ENCODE assay signal across 19 mouse cellular contexts in the genomic region with DNA sequence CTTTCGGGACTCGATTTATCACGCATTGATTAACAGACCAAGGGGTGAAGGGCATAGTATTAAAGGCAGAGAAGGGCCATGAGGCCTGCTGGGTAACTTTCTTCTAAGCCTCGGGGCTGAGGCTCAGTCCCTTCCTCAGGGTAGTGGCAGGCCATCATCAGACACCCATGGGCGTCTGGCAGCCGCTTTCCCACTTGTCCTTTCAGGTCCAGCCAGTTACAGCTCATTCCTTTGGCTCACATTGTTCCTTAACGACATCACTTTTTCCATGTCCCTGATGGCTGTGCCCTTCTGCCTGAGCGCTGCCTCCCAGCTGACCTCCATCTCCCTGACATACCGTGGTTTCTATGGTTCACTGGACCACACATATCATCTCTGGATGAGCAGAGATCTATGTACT. TPM values are rescaled to one million over a fixed set of nuclear protein-coding genes. Genes with fewer than 3 reads are reported as not detected.
DNase-seq lines count a peak whose midpoint lies in the region; ATAC-seq lines count a peak whose summit lies in the region.
"Had no signal": no experiment of that assay in that cellular context is flagged by ENCODE, and none has a peak within 500 bp of the region (broad histone marks: within the 10 kb centered on the region; RNA-seq: fewer than 3 reads in every experiment).

No protein-coding gene starts in this region.

- H3K36me3 ChIP-seq in hindbrain, embryonic 16.5 days (ENCODE audit: control insufficient read depth, insufficient read depth, low read length) = no peaks in the 10 kb centered on the region
- H3K36me3 ChIP-seq in hindbrain, embryonic 13.5 days = no peaks in the 10 kb centered on the region
- H3K36me3 ChIP-seq in heart, embryonic 14.5 days (ENCODE audit: control insufficient read depth, insufficient read depth, low read length) = no peaks in the 10 kb centered on the region
- no peaks in the 10 kb centered on the region for H3K36me3 ChIP-seq in neural tube, embryonic 15.5 days
- no peaks in the 10 kb centered on the region for H3K36me3 ChIP-seq in forebrain, embryonic 11.5 days (ENCODE audit: control insufficient read depth, insufficient read depth, low read length)
- H3K36me3 ChIP-seq: embryonic facial prominence, embryonic 15.5 days; intestine, embryonic 15.5 days; lung, embryonic 15.5 days; neural tube, embryonic 12.5 days had no signal

- 0 out of 2 replicates have a peak, but pooled peaks have one; percentile 13 for ATAC-seq in hindbrain, embryonic 16.5 days
- no peak for ATAC-seq in hindbrain, embryonic 13.5 days (ENCODE audit: low FRiP score)
- ATAC-seq in heart, embryonic 14.5 days (ENCODE audit: insufficient number of reproducible peaks, insufficient read depth, low FRiP score, low read depth) = peak; percentile 57
- no peak for ATAC-seq in neural tube, embryonic 15.5 days (ENCODE audit: low FRiP score)
- no peak for ATAC-seq in forebrain, embryonic 11.5 days (replicated peaks; ENCODE audit: low FRiP score)
- no peak for ATAC-seq in monocyte, adult 5-6 weeks (replicated peaks; ENCODE audit: insufficient number of reproducible peaks, low FRiP score, low TSS enrichment, poor library complexity, severe bottlenecking)
- ATAC-seq: intestine, embryonic 15.5 days had no signal

- no peak overlapping the region for H3K4me2 ChIP-seq in hindbrain, embryonic 16.5 days (ENCODE audit: low read length)
- no peak overlapping the region for H3K4me2 ChIP-seq in hindbrain, embryonic 13.5 days
- no peak overlapping the region for H3K4me2 ChIP-seq in heart, embryonic 14.5 days (ENCODE audit: low read length)
- no peak overlapping the region for H3K4me2 ChIP-seq in neural tube, embryonic 15.5 days
- H3K4me2 ChIP-seq in forebrain, embryonic 11.5 days (ENCODE audit: low read depth, low read length, severe bottlenecking) = no peak overlapping the region
- H3K4me2 ChIP-seq: embryonic facial prominence, embryonic 15.5 days; intestine, embryonic 15.5 days; lung, embryonic 15.5 days; neural tube, embryonic 12.5 days had no signal

- 69% methylated on average over 9 of the region's 9 CpGs for WGBS in hindbrain, embryonic 16.5 days
- WGBS in hindbrain, embryonic 13.5 days = 74% methylated on average over 9 of the region's 9 CpGs
- WGBS in heart, embryonic 14.5 days = 31% methylated on average over 9 of the region's 9 CpGs
- 63% methylated on average over 9 of the region's 9 CpGs for WGBS in neural tube, embryonic 15.5 days
- WGBS in forebrain, embryonic 11.5 days = 83% methylated on average over 9 of the region's 9 CpGs

- H3K4me3 ChIP-seq in hindbrain, embryonic 16.5 days (ENCODE audit: low read length) = no peak overlapping the region
- no peak overlapping the region for H3K4me3 ChIP-seq in hindbrain, embryonic 13.5 days
- no peak overlapping the region for H3K4me3 ChIP-seq in heart, embryonic 14.5 days (ENCODE audit: control insufficient read depth in 1 of 2, insufficient read depth in 1 of 2, low read depth in 1 of 2, low read length in 2 of 2)
- H3K4me3 ChIP-seq in neural tube, embryonic 15.5 days (replicated peaks) = no peak overlapping the region
- H3K4me3 ChIP-seq in forebrain, embryonic 11.5 days (ENCODE audit: low read depth, low read length) = no peak overlapping the region
- H3K4me3 ChIP-seq: embryonic facial prominence, embryonic 15.5 days; intestine, embryonic 15.5 days; left cerebral cortex, adult 2 months; lung, embryonic 15.5 days; neural tube, embryonic 12.5 days had no signal

- H3K27ac ChIP-seq in hindbrain, embryonic 16.5 days (ENCODE audit: low read depth, low read length) = no peak overlapping the region
- no peak overlapping the region for H3K27ac ChIP-seq in hindbrain, embryonic 13.5 days
- H3K27ac ChIP-seq in heart, embryonic 14.5 days (replicated peaks in 1 of 2; ENCODE audit: control insufficient read depth in 1 of 2, insufficient read depth in 1 of 2, low read depth in 2 of 2, low read length in 2 of 2) = peak overlapping the region; percentile 78 to 82
- H3K27ac ChIP-seq in neural tube, embryonic 15.5 days (replicated peaks) = no peak overlapping the region
- no peak overlapping the region for H3K27ac ChIP-seq in forebrain, embryonic 11.5 days (ENCODE audit: low read depth, low read length)
- H3K27ac ChIP-seq: embryonic facial prominence, embryonic 15.5 days; intestine, embryonic 15.5 days; lung, embryonic 15.5 days; neural tube, embryonic 12.5 days had no signal

- no peaks in the 10 kb centered on the region for H3K9me3 ChIP-seq in hindbrain, embryonic 16.5 days (ENCODE audit: control insufficient read depth, low read length)
- no peaks in the 10 kb centered on the region for H3K9me3 ChIP-seq in hindbrain, embryonic 13.5 days
- peaks cover 4% of the 10 kb centered on the region; the same call in 1 of the 2 replicates for H3K9me3 ChIP-seq in heart, embryonic 14.5 days (ENCODE audit: control insufficient read depth, low read length)
- no peaks in the 10 kb centered on the region for H3K9me3 ChIP-seq in neural tube, embryonic 15.5 days (replicated peaks)
- no peaks in the 10 kb centered on the region for H3K9me3 ChIP-seq in forebrain, embryonic 11.5 days (ENCODE audit: control insufficient read depth, low read length)
- H3K9me3 ChIP-seq: embryonic facial prominence, embryonic 15.5 days; intestine, embryonic 15.5 days; lung, embryonic 15.5 days; neural tube, embryonic 12.5 days had no signal

- H3K9ac ChIP-seq in hindbrain, embryonic 16.5 days (ENCODE audit: low read depth, low read length) = no peak overlapping the region
- H3K9ac ChIP-seq in hindbrain, embryonic 13.5 days = no peak overlapping the region
- H3K9ac ChIP-seq in heart, embryonic 14.5 days (ENCODE audit: low read length) = no peak overlapping the region; the same call in 1 of the 2 replicates
- no peak overlapping the region for H3K9ac ChIP-seq in neural tube, embryonic 15.5 days (replicated peaks)
- no peak overlapping the region for H3K9ac ChIP-seq in forebrain, embryonic 11.5 days (ENCODE audit: low read length)
- H3K9ac ChIP-seq: embryonic facial prominence, embryonic 15.5 days; forebrain, postnatal 0 days; intestine, embryonic 15.5 days; lung, embryonic 15.5 days; neural tube, embryonic 12.5 days had no signal

- no peaks in the 10 kb centered on the region for H3K27me3 ChIP-seq in hindbrain, embryonic 16.5 days (replicated peaks; ENCODE audit: control insufficient read depth, insufficient read depth, low read length)
- no peaks in the 10 kb centered on the region for H3K27me3 ChIP-seq in hindbrain, embryonic 13.5 days
- no peaks in the 10 kb centered on the region for H3K27me3 ChIP-seq in heart, embryonic 14.5 days (ENCODE audit: control insufficient read depth, insufficient read depth, low read length)
- H3K27me3 ChIP-seq in neural tube, embryonic 15.5 days (replicated peaks) = no peaks in the 10 kb centered on the region
- no peaks in the 10 kb centered on the region for H3K27me3 ChIP-seq in forebrain, embryonic 11.5 days (ENCODE audit: control insufficient read depth, insufficient read depth, low read length)
- H3K27me3 ChIP-seq: embryonic facial prominence, embryonic 15.5 days; intestine, embryonic 15.5 days; lung, embryonic 15.5 days; neural tube, embryonic 12.5 days had no signal

- H3K4me1 ChIP-seq in hindbrain, embryonic 16.5 days (ENCODE audit: control insufficient read depth, insufficient read depth, low read depth, low read length) = peaks cover 4% of the 10 kb centered on the region
- peaks cover 5% of the 10 kb centered on the region; the same call in 1 of the 2 replicates for H3K4me1 ChIP-seq in hindbrain, embryonic 13.5 days (replicated peaks)
- H3K4me1 ChIP-seq in heart, embryonic 14.5 days (ENCODE audit: control insufficient read depth in 2 of 2, insufficient read depth in 2 of 2, low read length in 2 of 2) = peaks cover 48 to 56% of the 10 kb centered on the region in 2 experiments
- H3K4me1 ChIP-seq in neural tube, embryonic 15.5 days = no peaks in the 10 kb centered on the region
- no peaks in the 10 kb centered on the region for H3K4me1 ChIP-seq in forebrain, embryonic 11.5 days (replicated peaks; ENCODE audit: control insufficient read depth, insufficient read depth, low read length)
- H3K4me1 ChIP-seq: embryonic facial prominence, embryonic 15.5 days; intestine, embryonic 15.5 days; neural tube, embryonic 12.5 days had no signal

- peak; percentile 54 for DNase-seq in cerebellum, adult 9-11 months
- DNase-seq in lung, postnatal 25 days (ENCODE audit: low spot score) = peak; percentile 22
- no peak for DNase-seq in forebrain, embryonic 11.5 days (ENCODE audit: low spot score)
- DNase-seq: kidney, postnatal 25 days; midbrain, embryonic 14.5 days; retina, postnatal 1 day; spleen, adult 18-20 months had no signal

RNA-seq across cellular contexts. Expression of a gene that starts 10.7 kb away (rescaled TPM):
- polyA plus RNA-seq in hindbrain, embryonic 16.5 days (2015; fragmentation: Nextera tagmentation; extraction: Ambion mirVana) = 8.0 and 10.6 TPM in 2 replicates
- polyA plus RNA-seq in hindbrain, embryonic 13.5 days (2015; fragmentation: Nextera tagmentation; extraction: Ambion mirVana) = 4.3 and 4.5 TPM in 2 replicates
- polyA plus RNA-seq in heart, embryonic 14.5 days (2014; fragmentation: Nextera tagmentation; extraction: Ambion mirVana) = 30.2 and 40.3 TPM in 2 replicates
- polyA plus RNA-seq in neural tube, embryonic 15.5 days (2015; fragmentation: Nextera tagmentation; extraction: Ambion mirVana) = 12.5 and 12.9 TPM in 2 replicates
- polyA plus RNA-seq in forebrain, embryonic 11.5 days (2014; fragmentation: Nextera tagmentation; extraction: Ambion mirVana) = 0.20 and 0.24 TPM in 2 replicates
- total RNA-seq in monocyte, adult 5-6 weeks (2017) = 0.10 TPM in 1 of 3 replicates, not detected in the others
- total RNA-seq: CH12.LX had no signal

RNA-seq across cellular contexts. Expression of a gene that starts 31.6 kb away (rescaled TPM):
- not detected in 2 replicates for polyA plus RNA-seq in hindbrain, embryonic 16.5 days (2015; fragmentation: Nextera tagmentation; extraction: Ambion mirVana)
- polyA plus RNA-seq in hindbrain, embryonic 13.5 days (2015; fragmentation: Nextera tagmentation; extraction: Ambion mirVana) = not detected in 2 replicates
- polyA plus RNA-seq in heart, embryonic 14.5 days (2014; fragmentation: Nextera tagmentation; extraction: Ambion mirVana) = not detected in 2 replicates
- polyA plus RNA-seq in neural tube, embryonic 15.5 days (2015; fragmentation: Nextera tagmentation; extraction: Ambion mirVana) = not detected in 2 replicates
- polyA plus RNA-seq in forebrain, embryonic 11.5 days (2014; fragmentation: Nextera tagmentation; extraction: Ambion mirVana) = not detected in 2 replicates
- total RNA-seq in monocyte, adult 5-6 weeks (2017) = 1.4 TPM in 1 of 3 replicates, not detected in the others
- total RNA-seq: CH12.LX; forebrain, postnatal 0 days; left cerebral cortex, adult 2 months had no signal
- polyA plus RNA-seq: forebrain, postnatal 0 days; intestine, embryonic 15.5 days; midbrain, embryonic 14.5 days; neural tube, embryonic 12.5 days had no signal

Comparison
In these comparisons a context has a peak if more than half of its experiments do, and no peak if none do; other contexts are left out.
1. ATAC-seq: peak in hindbrain, embryonic 16.5 days (single experiment) and heart, embryonic 14.5 days (single experiment); none in hindbrain, embryonic 13.5 days (single experiment), neural tube, embryonic 15.5 days (single experiment), forebrain, embryonic 11.5 days (single experiment) and monocyte, adult 5-6 weeks (single experiment).
2. H3K27ac ChIP-seq: peak in heart, embryonic 14.5 days (2 of 2); none in hindbrain, embryonic 16.5 days (single experiment), hindbrain, embryonic 13.5 days (single experiment), neural tube, embryonic 15.5 days (single experiment) and forebrain, embryonic 11.5 days (single experiment).